Mouse (Mus musculus): Measurements from ENCODE around the gene Prkd2.

- TF ChIP-seq GATA1 (IDR thresholded peaks at IDR 0.05; ENCODE audit: low read length) (no peak), TAL1 (IDR thresholded peaks at IDR 0.05; ENCODE audit: low read length) (no peak)
These were observed 12.3 kb upstream of the Prkd2 start for GRCm38 (mm10) chr7:16830449-16830848.

All from erythroblast, embryonic 14.5 days (primary cell).